Mouse (Mus musculus) subcutaneous adipose tissue, adult 2 months (tissue): Measurements from ENCODE around the gene Ints4. TPM values are rescaled to one million over a fixed set of nuclear protein-coding genes. Genes with fewer than 3 reads are reported as not detected.

Source experiments
- polyA plus RNA-seq: library from polyadenylated mRNA; depleted of rRNA; stranded (reverse); fragments of >200 nt; gene quantifications from 2 replicates; pipeline ENCODE4 v1.2.3, GENCODE M21; 2012; ENCODE audit warnings: low replicate concordance; rRNA removed

Ints4 gene
- 130 and 135 TPM in 2 replicates for polyA plus RNA-seq

GRCm38 (mm10) chr7:97480821-97481339 lies at the start of gene Ints4:
TSS of gene Ints4 (plus strand) at chr7:97480956.

DNA sequence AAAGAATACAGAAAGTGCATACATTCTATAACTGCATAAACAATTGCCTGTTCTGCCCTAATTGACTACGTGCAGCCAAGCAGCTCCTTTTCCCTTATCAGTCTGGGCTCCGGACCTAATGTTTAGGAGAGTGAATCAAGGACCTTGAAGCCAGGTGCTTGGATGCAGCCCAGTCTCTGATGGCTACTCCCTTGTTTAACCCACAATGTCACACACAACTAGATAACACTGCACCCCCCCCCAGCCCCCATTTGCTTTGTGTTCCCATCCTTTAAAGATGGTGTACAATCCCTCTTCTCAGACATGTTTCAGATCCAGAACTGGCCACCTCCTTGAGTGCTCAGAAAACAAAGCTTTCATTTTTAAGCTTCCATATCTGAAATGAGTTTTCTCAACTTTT lies 29.7 kb upstream of the Ints4 start, which contains the start of gene Kctd14:
TSS of gene Kctd14 (plus strand) at position 301 of the 400 bp plus-strand sequence.

GRCm38 (mm10) chr7:97579067-97579975 lies 98.6 kb downstream of the Ints4 start, which contains the start of the genes Aamdc and Rsf1:
TSS of gene Aamdc (minus strand) at chr7:97579497.
TSS of gene Rsf1 (plus strand) at chr7:97579889.

Other genes with a start within 250 kb of the Ints4 start
- 13.3 and 13.4 TPM in 2 replicates for gene Usp35, start 148.9 kb upstream of the Ints4 start, polyA plus RNA-seq
- gene Kctd21, start 148.6 kb upstream of the Ints4 start, polyA plus RNA-seq, result 11.5 and 14.2 TPM in 2 replicates
- 15.7 and 22.6 TPM in 2 replicates for gene Alg8, start 109.3 kb upstream of the Ints4 start, polyA plus RNA-seq
- 163 and 166 TPM in 2 replicates for gene Ndufc2, start 81.0 kb upstream of the Ints4 start, polyA plus RNA-seq
- 1,808 and 3,120 TPM in 2 replicates for gene Thrsp, start 63.2 kb upstream of the Ints4 start, polyA plus RNA-seq
- gene Kctd14, start 29.6 kb upstream of the Ints4 start, polyA plus RNA-seq, result 0.76 and 15.4 TPM in 2 replicates
- 64.8 and 129 TPM in 2 replicates for gene Aamdc, start 98.5 kb downstream of the Ints4 start, polyA plus RNA-seq
- gene Rsf1, start 98.9 kb downstream of the Ints4 start, polyA plus RNA-seq, result 1.6 and 3.5 TPM in 2 replicates
- 27.7 and 43.1 TPM in 2 replicates for gene Clns1a, start 215.7 kb downstream of the Ints4 start, polyA plus RNA-seq